In genomic region chr2:165320531-165321150, GRCm38 (mm10) we compare ENCODE assay signal across 9 mouse cellular contexts. TPM values are rescaled to one million over a fixed set of nuclear protein-coding genes. Genes with fewer than 3 reads are reported as not detected.
DNase-seq lines count a peak whose midpoint lies in the region; ATAC-seq and TF ChIP-seq lines count a peak whose summit lies in the region.
"Had no signal": no experiment of that assay in that cellular context is flagged by ENCODE, and none has a peak within 500 bp of the region (broad histone marks: within the 10 kb centered on the region; RNA-seq: fewer than 3 reads in every experiment).

No protein-coding gene starts in this region.

- no peaks in the 10 kb centered on the region for H3K9me3 ChIP-seq in forebrain, embryonic 12.5 days
- no peaks in the 10 kb centered on the region for H3K9me3 ChIP-seq in forebrain, embryonic 10.5 days

- H3K4me2 ChIP-seq in forebrain, embryonic 12.5 days, result no peak overlapping the region

- no peak overlapping the region for H3K4me3 ChIP-seq in forebrain, embryonic 12.5 days (replicated peaks)
- no peak overlapping the region for H3K4me3 ChIP-seq in forebrain, embryonic 10.5 days
- no peak overlapping the region for H3K4me3 ChIP-seq in thymus, adult 2 months (ENCODE audit: control insufficient read depth, insufficient read depth, low read length)
- peak overlapping the region; percentile 4 for H3K4me3 ChIP-seq in lung, adult 2 months (replicated peaks; ENCODE audit: extremely low read depth, low read depth, low read length)

- H3K36me3 ChIP-seq in forebrain, embryonic 12.5 days (replicated peaks), result peaks cover 5% of the 10 kb centered on the region
- peaks cover 27% of the 10 kb centered on the region for H3K36me3 ChIP-seq in forebrain, embryonic 10.5 days (replicated peaks)
- H3K36me3 ChIP-seq in thymus, adult 2 months (ENCODE audit: control insufficient read depth, insufficient read depth, low read length), result peaks cover 4% of the 10 kb centered on the region; the same call in 1 of the 2 replicates

- no peak for TF ChIP-seq CTCF in thymus, adult 2 months (IDR thresholded peaks at IDR 0.05; ENCODE audit: borderline replicate concordance, control insufficient read depth, extremely low read depth, insufficient read depth, low read length, poor library complexity)
- 0 out of 2 replicates have a peak, but pooled peaks have one; percentile 10 for TF ChIP-seq CTCF in lung, adult 2 months (IDR thresholded peaks at IDR 0.05; ENCODE audit: insufficient read depth, low read length)

- 78% methylated on average over 12 of the region's 12 CpGs for WGBS in forebrain, embryonic 12.5 days
- WGBS in forebrain, embryonic 10.5 days, result 82% methylated on average over 12 of the region's 12 CpGs
- 25% methylated on average over 12 of the region's 12 CpGs for WGBS in thymus, adult 2 months
- 11% methylated on average over 12 of the region's 12 CpGs for WGBS in lung, adult 2 months

- no peak for DNase-seq in forebrain, embryonic 10.5 days (ENCODE audit: extremely low spot score, low spot score)
- DNase-seq in thymus, adult 2 months, result no peak
- no peak for DNase-seq in thymus, adult 18-20 months
- peak; percentile 57 for DNase-seq in heart, postnatal 4 days
- DNase-seq in lung, adult 2 months, result peak; percentile 44
- peak; percentile 62 for DNase-seq in telencephalon, adult 2 months (ENCODE audit: low read depth, low spot score)
- no peak for DNase-seq in urinary bladder, adult 2 months (ENCODE audit: low spot score)

- no peak for ATAC-seq in forebrain, embryonic 12.5 days (ENCODE audit: low FRiP score)

- no peak for TF ChIP-seq POLR2A in thymus, adult 2 months (IDR thresholded peaks at IDR 0.05; ENCODE audit: control insufficient read depth, extremely low read depth, insufficient read depth, low read length, poor library complexity)
- TF ChIP-seq POLR2A in lung, adult 2 months (IDR thresholded peaks at IDR 0.05; ENCODE audit: borderline replicate concordance, extremely low read depth, low read depth, low read length), result no peak; the same call in 1 of the 2 replicates

- 0 out of 2 replicates have a peak overlapping the region, but pooled peaks have one; percentile 25 for H3K9ac ChIP-seq in forebrain, embryonic 12.5 days

- 0 out of 2 replicates have a peak, but pooled peaks cover 9% of the 10 kb centered on the region for H3K27me3 ChIP-seq in forebrain, embryonic 12.5 days
- peaks cover 35% of the 10 kb centered on the region for H3K27me3 ChIP-seq in forebrain, embryonic 10.5 days (ENCODE audit: poor library complexity, severe bottlenecking)
- H3K27me3 ChIP-seq in thymus, adult 2 months (ENCODE audit: control insufficient read depth, insufficient read depth, low read length), result no peaks in the 10 kb centered on the region

- H3K27ac ChIP-seq in forebrain, embryonic 12.5 days, result peak overlapping the region; percentile 42; the same call in 1 of the 2 replicates
- no peak overlapping the region; the same call in 1 of the 2 replicates for H3K27ac ChIP-seq in forebrain, embryonic 10.5 days
- peak overlapping the region; percentile 52; the same call in 1 of the 2 replicates for H3K27ac ChIP-seq in thymus, adult 2 months (ENCODE audit: control insufficient read depth, insufficient read depth, low read length)

- H3K4me1 ChIP-seq in forebrain, embryonic 12.5 days, result peaks cover 90% of the 10 kb centered on the region
- peaks cover 97% of the 10 kb centered on the region for H3K4me1 ChIP-seq in forebrain, embryonic 10.5 days
- peaks cover 38% of the 10 kb centered on the region for H3K4me1 ChIP-seq in thymus, adult 2 months (replicated peaks; ENCODE audit: control insufficient read depth, insufficient read depth, low read length)
- H3K4me1 ChIP-seq in lung, adult 2 months (ENCODE audit: control insufficient read depth, insufficient read depth, low read length), result peaks cover 67% of the 10 kb centered on the region

RNA-seq across cellular contexts. Expression of gene Elmo2, which starts 5.6 kb away (rescaled TPM):
- 94.6 and 99.7 TPM in 2 replicates for polyA plus RNA-seq in forebrain, embryonic 12.5 days (2016; fragmentation: Nextera tagmentation; extraction: Ambion mirVana)
- polyA plus RNA-seq in forebrain, embryonic 10.5 days (2016; fragmentation: Nextera tagmentation; extraction: Ambion mirVana), result 83.7 and 86.4 TPM in 2 replicates
- polyA plus RNA-seq in thymus, adult 2 months (2012; rRNA removed), result 95.0 and 106 TPM in 2 replicates
- total RNA-seq in heart, postnatal 4 days (2021), result 10 to 100 TPM; 29.5 to 35.5 TPM
- polyA plus RNA-seq in lung, adult 2 months (2012; rRNA removed), result 95.0 and 148 TPM in 2 replicates
- polyA plus RNA-seq in urinary bladder, adult 2 months (2012; rRNA removed), result 33.8 and 36.2 TPM in 2 replicates

RNA-seq across cellular contexts. Expression of gene Slc35c2, which starts 33.0 kb away (rescaled TPM):
- polyA plus RNA-seq in forebrain, embryonic 12.5 days (2016; fragmentation: Nextera tagmentation; extraction: Ambion mirVana), result 57.9 and 62.4 TPM in 2 replicates
- polyA plus RNA-seq in forebrain, embryonic 10.5 days (2016; fragmentation: Nextera tagmentation; extraction: Ambion mirVana), result 74.9 and 75.4 TPM in 2 replicates
- 78.7 and 82.3 TPM in 2 replicates for polyA plus RNA-seq in thymus, adult 2 months (2012; rRNA removed)
- 10 to 100 TPM; 18.9 to 20.6 TPM for total RNA-seq in heart, postnatal 4 days (2021)
- 52.3 and 55.0 TPM in 2 replicates for polyA plus RNA-seq in lung, adult 2 months (2012; rRNA removed)
- polyA plus RNA-seq in urinary bladder, adult 2 months (2012; rRNA removed), result 36.0 and 36.1 TPM in 2 replicates

RNA-seq across cellular contexts. Expression of gene Zfp663, which starts 47.9 kb away (rescaled TPM):
- 6.8 and 6.9 TPM in 2 replicates for polyA plus RNA-seq in forebrain, embryonic 12.5 days (2016; fragmentation: Nextera tagmentation; extraction: Ambion mirVana)
- 4.7 and 4.9 TPM in 2 replicates for polyA plus RNA-seq in forebrain, embryonic 10.5 days (2016; fragmentation: Nextera tagmentation; extraction: Ambion mirVana)
- polyA plus RNA-seq in thymus, adult 2 months (2012; rRNA removed), result not detected in 2 replicates
- total RNA-seq in heart, postnatal 4 days (2021), result not detected
- 0.46 and 1.3 TPM in 2 replicates for polyA plus RNA-seq in lung, adult 2 months (2012; rRNA removed)
- 0.01 TPM in 1 of 2 replicates, not detected in the other for polyA plus RNA-seq in urinary bladder, adult 2 months (2012; rRNA removed)
- total RNA-seq: neutrophil, adult 5-6 weeks had no signal

Comparison
In these comparisons a context has a peak if more than half of its experiments do, and no peak if none do; other contexts are left out.
1. DNase-seq: peak in heart, postnatal 4 days (single experiment), lung, adult 2 months (single experiment) and telencephalon, adult 2 months (single experiment); none in forebrain, embryonic 10.5 days (single experiment), thymus, adult 2 months (single experiment), thymus, adult 18-20 months (0 of 2) and urinary bladder, adult 2 months (single experiment).